Mouse (Mus musculus): ENCODE results near the gene Epn1.

GRCm38 (mm10) chr7:5109301-5109700 lies 29.3 kb downstream of the Epn1 start:
- no peak for TF ChIP-seq CTCF (IDR thresholded peaks at IDR 0.05; ENCODE audit: low read depth)
- no peak for TF ChIP-seq EP300 (IDR thresholded peaks at IDR 0.05; ENCODE audit: low read depth)
